ENCODE assay signal across 28 mouse cellular contexts in genomic region chr12:104848667-104849066, GRCm38 (mm10). TPM values are rescaled to one million over a fixed set of nuclear protein-coding genes. Genes with fewer than 3 reads are reported as not detected.
A peak's percentile ranks its signal among the peaks of the same experiment; 100 is the strongest.
DNase-seq lines count a peak whose midpoint lies in the region; ATAC-seq and TF ChIP-seq lines count a peak whose summit lies in the region.
"Had no signal": no experiment of that assay in that cellular context is flagged by ENCODE, and none has a peak within 500 bp of the region (broad histone marks: within the 10 kb centered on the region; RNA-seq: fewer than 3 reads in every experiment).

No protein-coding gene starts in this region.

- H3K27me3 ChIP-seq in liver, adult 2 months (ENCODE audit: control insufficient read depth, insufficient read depth, low read length): no peaks in the 10 kb centered on the region
- no peaks in the 10 kb centered on the region for H3K27me3 ChIP-seq in liver, postnatal 0 days (ENCODE audit: insufficient read depth, low read length)
- H3K27me3 ChIP-seq: embryonic facial prominence, embryonic 13.5 days; embryonic facial prominence, embryonic 15.5 days; forebrain, embryonic 15.5 days; Patski had no signal

- no peak overlapping the region for H3K9ac ChIP-seq in liver, adult 2 months (ENCODE audit: low read depth, low read length)
- no peak overlapping the region for H3K9ac ChIP-seq in liver, postnatal 0 days (replicated peaks)
- H3K9ac ChIP-seq: embryonic facial prominence, embryonic 13.5 days; embryonic facial prominence, embryonic 15.5 days; forebrain, embryonic 12.5 days; forebrain, embryonic 15.5 days; forebrain, postnatal 0 days had no signal

- peak; percentile 45 to 55 for DNase-seq in cerebellum, postnatal 10 days
- DNase-seq in cerebellum, adult 11 months: no peak
- DNase-seq in heart, adult 11 months: peak; percentile 89
- no peak for DNase-seq in heart, postnatal 36 days
- peak; percentile 46 for DNase-seq in layer of hippocampus, adult 9-11 months
- DNase-seq in layer of hippocampus, postnatal 10 days (ENCODE audit: low spot score in 2 of 2): no peak
- no peak for DNase-seq in liver, adult 2 months (ENCODE audit: extremely low read depth, low read depth, low spot score)
- no peak for DNase-seq in liver, postnatal 0 days
- DNase-seq: adrenal gland, adult 8-10 months; adrenal gland, postnatal 14 days; adrenal gland, postnatal 36 days; B cell, adult 2 months; cerebellum, adult 18-20 months; cerebellum, adult 8-10 months; cerebellum, adult 9-11 months; embryo, embryonic 11 days; forebrain, postnatal 0 days had no signal

- peak overlapping the region; percentile 99 for H3K27ac ChIP-seq in liver, adult 2 months (replicated peaks; ENCODE audit: insufficient read depth, low read depth, low read length)
- H3K27ac ChIP-seq in liver, postnatal 0 days (ENCODE audit: low read depth): no peak overlapping the region
- H3K27ac ChIP-seq: embryonic facial prominence, embryonic 13.5 days; embryonic facial prominence, embryonic 15.5 days; forebrain, embryonic 10.5 days; forebrain, embryonic 12.5 days; forebrain, embryonic 15.5 days had no signal

- no peak for TF ChIP-seq CTCF in liver, adult 2 months (IDR thresholded peaks at IDR 0.05; ENCODE audit: low read depth, low read length)
- TF ChIP-seq CTCF in liver, postnatal 0 days (IDR thresholded peaks at IDR 0.05; ENCODE audit: low read depth): no peak

- H3K9me3 ChIP-seq in liver, postnatal 0 days (ENCODE audit: low read length): no peaks in the 10 kb centered on the region
- H3K9me3 ChIP-seq: embryonic facial prominence, embryonic 13.5 days; embryonic facial prominence, embryonic 15.5 days; forebrain, embryonic 10.5 days; forebrain, embryonic 12.5 days; forebrain, embryonic 15.5 days had no signal

- intact Hi-C loops in heart, postnatal 36 days (cut with DNase I): loop anchor here (10.0 kb wide), 1 partner anchor 186 kb away; the partner anchor contains the start of gene Glrx5

- peaks cover 51% of the 10 kb centered on the region for H3K79me2 ChIP-seq in liver, adult 2 months (ENCODE audit: control insufficient read depth, insufficient read depth, low read length)

- ATAC-seq in liver, postnatal 0 days: no peak
- ATAC-seq: activated CD4-positive, CD25-positive, alpha-beta regulatory T cell, adult 4 months; CD4-positive, CD25-positive, alpha-beta regulatory T cell, adult 4 months; forebrain, embryonic 15.5 days; forebrain, postnatal 0 days; Patski had no signal

- no peaks in the 10 kb centered on the region for H3K36me3 ChIP-seq in liver, adult 2 months (ENCODE audit: control insufficient read depth, insufficient read depth, low read length)
- no peaks in the 10 kb centered on the region for H3K36me3 ChIP-seq in liver, postnatal 0 days (replicated peaks; ENCODE audit: insufficient read depth, low read length)
- H3K36me3 ChIP-seq: embryonic facial prominence, embryonic 13.5 days; embryonic facial prominence, embryonic 15.5 days; forebrain, embryonic 10.5 days; forebrain, embryonic 12.5 days; forebrain, embryonic 15.5 days; G1E had no signal

- no peak for TF ChIP-seq EP300 in liver, postnatal 0 days (IDR thresholded peaks at IDR 0.05; ENCODE audit: low read depth)

- peaks cover 63% of the 10 kb centered on the region for H3K4me1 ChIP-seq in liver, adult 2 months (ENCODE audit: control insufficient read depth, insufficient read depth, low read length)
- peaks cover 31% of the 10 kb centered on the region for H3K4me1 ChIP-seq in liver, postnatal 0 days (ENCODE audit: insufficient read depth)
- H3K4me1 ChIP-seq: forebrain, embryonic 15.5 days had no signal

- no peak overlapping the region for H3K4me2 ChIP-seq in liver, postnatal 0 days (ENCODE audit: low read depth, low read length)
- H3K4me2 ChIP-seq: embryonic facial prominence, embryonic 13.5 days; embryonic facial prominence, embryonic 15.5 days; forebrain, embryonic 12.5 days; forebrain, embryonic 15.5 days had no signal

- no peak overlapping the region for H3K4me3 ChIP-seq in liver, adult 2 months (ENCODE audit: insufficient read depth, low read depth, low read length)
- no peak overlapping the region for H3K4me3 ChIP-seq in liver, postnatal 0 days (ENCODE audit: low read depth, low read length)
- H3K4me3 ChIP-seq: embryonic facial prominence, embryonic 13.5 days; embryonic facial prominence, embryonic 15.5 days; erythroblast, embryonic 14.5 days; forebrain, embryonic 10.5 days; forebrain, embryonic 12.5 days; forebrain, embryonic 15.5 days had no signal

- 88% methylated on average over 9 of the region's 9 CpGs for WGBS in liver, adult 2 months
- 87% methylated on average over 9 of the region's 9 CpGs for WGBS in liver, postnatal 0 days (ENCODE audit: insufficient replicate concordance)

- TF ChIP-seq POLR2A in liver, adult 2 months (IDR thresholded peaks at IDR 0.05; ENCODE audit: extremely low read depth, insufficient read depth, low read length): no peak

RNA-seq across cellular contexts. Expression of gene Clmn, which starts 16.2 kb away (rescaled TPM):
- 1 to 10 TPM; 1.8 to 3.2 TPM for total RNA-seq in heart, postnatal 36 days (2021)
- total RNA-seq in layer of hippocampus, postnatal 10 days (2021): 10 to 100 TPM; 42.3 to 43.7 TPM
- 20.4 and 22.4 TPM in 2 replicates for total RNA-seq in liver, adult 2 months (2014; rRNA removed)
- 12.1 and 13.7 TPM in 2 replicates for polyA plus RNA-seq in liver, adult 2 months (2012; rRNA removed)
- polyA plus RNA-seq in liver, postnatal 0 days (2015; fragmentation: Nextera tagmentation; extraction: Ambion mirVana): 1.9 and 2.5 TPM in 2 replicates
- total RNA-seq: CH12.LX had no signal
- polyA plus RNA-seq: CD4-positive, CD25-positive, alpha-beta regulatory T cell, adult 4 months; G1E had no signal

Comparison
In these comparisons a context has a peak if more than half of its experiments do, and no peak if none do; other contexts are left out.
1. DNase-seq: peak in cerebellum, postnatal 10 days (2 of 2), heart, adult 11 months (single experiment) and layer of hippocampus, adult 9-11 months (single experiment); none in cerebellum, adult 11 months (single experiment), heart, postnatal 36 days (0 of 2), layer of hippocampus, postnatal 10 days (0 of 2), liver, adult 2 months (single experiment) and liver, postnatal 0 days (single experiment).